Mouse (Mus musculus): ENCODE measurements around the gene Ethe1. TPM values are rescaled to one million over a fixed set of nuclear protein-coding genes. Genes with fewer than 3 reads are reported as not detected.

Ethe1 gene
- total RNA-seq (2021): 10 to 100 TPM; 34.8 to 37.5 TPM
- polyA plus RNA-seq (2012; rRNA removed): 32.1 and 33.8 TPM in 2 replicates
- long read RNA-seq, partial matches to known transcripts: 57 of 59 reads
- long read RNA-seq, other reads (novel, unspliced or antisense): 2 of 59 reads

DNA sequence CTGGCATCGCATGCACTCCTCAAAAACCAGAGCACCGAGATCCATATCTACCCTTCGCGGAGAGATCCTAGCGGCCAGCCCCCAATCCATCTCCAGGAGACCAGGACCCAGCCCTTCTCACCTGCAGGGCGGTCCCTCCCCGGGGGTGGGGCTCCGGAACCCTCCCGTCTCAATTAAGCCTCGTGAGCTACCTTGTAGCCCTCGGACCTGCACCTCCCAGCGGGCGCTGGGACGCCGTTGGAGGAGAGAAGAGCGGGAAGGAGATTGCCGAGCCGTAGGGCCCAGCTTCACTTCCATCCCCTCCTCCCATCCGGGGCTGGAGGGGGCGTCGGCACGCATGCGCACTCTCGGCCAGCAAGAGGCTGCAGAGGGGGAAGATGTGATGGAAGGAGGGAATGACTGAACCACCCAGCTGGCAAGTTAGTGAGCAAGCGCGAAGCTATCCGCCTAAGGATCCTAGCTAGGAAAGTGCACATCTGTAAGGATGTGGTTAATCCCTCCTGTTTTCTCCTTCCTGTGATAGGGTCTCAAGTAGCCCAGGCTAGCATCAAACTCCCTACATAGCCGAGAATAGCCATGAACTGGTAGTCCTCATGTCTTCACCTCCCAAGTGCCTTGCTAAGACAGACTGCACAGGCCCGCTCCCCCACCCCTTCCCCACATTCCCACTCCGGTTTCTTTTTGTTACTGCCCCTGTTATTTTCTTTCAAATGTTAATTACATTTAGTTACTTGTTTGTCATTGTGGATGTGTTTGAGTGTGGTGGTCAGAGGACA lies at the start of gene Ethe1, which contains the start of gene Zfp575:
Gene Ethe1, plus strand, starts transcription at position 214 of the 776 bp plus-strand sequence.
Gene Zfp575, minus strand, starts transcription at position 312 of the 776 bp plus-strand sequence.
- DNase-seq: no peak

DNA sequence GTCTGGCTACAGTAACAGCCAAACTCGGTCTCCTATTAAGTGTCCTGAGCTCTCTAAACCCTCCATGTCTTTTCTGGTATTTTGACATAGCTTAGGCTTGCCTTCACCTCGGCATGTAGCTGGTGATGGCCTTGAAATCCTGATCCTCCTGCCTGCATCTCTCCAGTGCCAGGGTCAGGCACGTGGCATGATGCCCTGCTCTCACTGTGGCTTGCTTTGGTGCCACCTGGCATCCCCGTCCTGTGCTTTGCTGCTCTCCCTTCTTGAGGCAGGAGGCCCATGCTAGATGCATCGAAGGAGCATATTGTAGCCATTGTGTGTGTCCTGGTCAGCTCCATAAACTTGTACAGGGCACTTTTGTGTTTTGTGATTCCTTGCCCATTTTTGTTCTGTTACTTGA lies 49.8 kb upstream of the Ethe1 start:
- peak; percentile 24 for DNase-seq

DNA sequence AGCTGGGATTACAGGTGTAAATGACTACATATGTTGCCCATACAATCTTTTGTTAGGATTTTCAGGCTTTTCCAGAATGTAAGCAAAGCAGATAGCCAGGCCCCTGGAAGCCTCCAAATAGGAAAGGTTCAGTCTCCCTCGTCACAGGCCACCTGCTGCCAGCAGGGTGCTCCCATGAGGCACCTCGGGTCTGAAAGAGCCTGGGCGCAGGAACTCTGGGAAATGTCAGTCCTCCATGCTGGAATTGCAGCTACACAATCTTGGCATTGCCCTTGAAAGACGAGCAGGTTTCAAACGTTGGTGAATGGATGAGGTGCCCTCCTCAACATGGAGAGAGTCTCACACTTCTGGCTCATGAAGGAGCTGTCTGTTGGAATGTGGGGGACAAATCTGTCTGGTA lies 49.2 kb upstream of the Ethe1 start:
- peak; percentile 41 for DNase-seq

DNA sequence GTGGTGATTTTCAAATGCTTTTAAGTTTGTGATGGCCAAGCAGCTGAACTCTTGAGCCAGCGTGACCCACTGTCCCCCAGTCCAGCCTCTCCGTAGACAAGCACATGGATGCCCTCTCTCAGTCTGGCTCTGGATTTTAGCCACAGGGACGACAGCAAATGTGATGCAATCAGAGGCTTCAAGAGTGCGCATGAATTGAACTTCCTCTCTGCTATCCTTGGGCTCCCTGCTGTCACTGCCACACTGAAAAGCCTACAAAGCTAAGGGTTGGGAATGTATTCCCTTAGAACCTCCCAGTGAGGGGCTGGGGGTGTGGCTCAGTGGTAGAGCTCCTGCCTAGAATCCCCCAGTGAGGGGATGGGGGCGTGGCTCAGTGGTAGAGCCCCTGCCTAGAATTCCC lies 48.6 kb upstream of the Ethe1 start:
- DNase-seq: no peak

DNA sequence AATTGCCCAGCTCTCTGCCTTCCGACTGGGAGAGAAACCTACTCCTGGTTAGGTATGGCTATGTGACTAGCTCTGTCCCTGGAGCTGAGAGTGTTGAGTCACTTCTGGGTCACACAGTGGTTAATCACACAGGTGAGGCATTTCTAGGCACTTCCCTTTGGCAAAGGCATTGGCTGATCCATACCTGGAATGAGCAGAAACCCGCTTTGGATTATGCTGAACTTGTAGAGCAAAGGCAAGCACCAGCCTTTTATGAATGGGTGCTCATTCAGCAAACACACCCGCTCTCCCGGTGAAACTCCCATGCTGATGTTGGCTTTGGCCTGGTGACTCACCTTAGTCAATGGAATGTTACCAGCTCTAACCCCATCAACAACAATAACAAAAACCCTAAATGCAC lies 47.7 kb upstream of the Ethe1 start:
- no peak for DNase-seq

DNA sequence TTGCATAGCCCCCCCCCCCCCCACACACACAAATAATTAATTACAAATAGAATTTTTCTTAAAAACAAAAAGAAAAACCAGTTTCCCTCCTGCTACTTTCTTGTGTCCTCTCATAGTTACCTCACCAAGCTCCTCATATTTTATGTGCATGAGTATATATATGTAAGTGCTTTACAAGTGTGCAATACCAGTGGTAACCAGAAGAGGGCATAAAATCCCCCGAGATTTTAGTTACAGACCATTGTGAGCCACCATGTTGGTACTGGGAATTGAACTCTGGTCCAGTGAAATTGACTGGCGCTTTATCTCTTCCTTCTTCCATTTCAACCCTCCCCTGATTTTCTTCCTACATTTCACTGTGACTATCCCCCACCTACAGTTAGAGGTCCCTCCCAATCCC lies 42.8 kb upstream of the Ethe1 start:
- DNase-seq: no peak

DNA sequence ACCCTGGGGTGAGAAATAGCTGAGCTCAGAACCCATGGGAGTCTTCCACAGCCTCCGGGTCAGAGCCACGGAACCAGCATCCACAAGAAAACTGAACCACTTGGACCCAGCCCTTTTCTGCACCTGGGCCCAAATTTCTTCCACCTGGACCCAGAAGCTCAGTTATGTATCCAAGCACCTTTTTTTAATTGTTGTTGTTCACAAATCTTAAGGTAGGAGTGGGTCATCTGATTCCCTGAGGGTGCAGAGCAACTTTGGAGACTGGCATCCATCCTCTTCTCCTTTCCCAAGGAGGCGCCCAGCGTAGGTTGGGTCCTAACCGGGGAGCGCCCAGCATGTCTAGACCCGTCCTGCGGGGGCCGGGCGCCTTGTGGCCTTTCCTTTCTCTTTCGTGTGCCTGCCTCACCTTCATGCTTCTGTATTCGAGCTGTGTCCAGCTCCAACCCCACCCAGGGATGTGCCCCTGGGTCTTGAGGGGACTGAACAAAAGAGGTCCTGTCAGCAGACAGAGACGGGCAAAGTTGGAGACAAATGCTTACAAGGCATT lies 41.2 kb upstream of the Ethe1 start, which contains the start of the genes Pinlyp and Xrcc1:
Gene Pinlyp, minus strand, starts transcription at position 51 of the 547 bp plus-strand sequence.
Gene Xrcc1, plus strand, starts transcription at position 222 of the 547 bp plus-strand sequence.
- DNase-seq: no peak

DNA sequence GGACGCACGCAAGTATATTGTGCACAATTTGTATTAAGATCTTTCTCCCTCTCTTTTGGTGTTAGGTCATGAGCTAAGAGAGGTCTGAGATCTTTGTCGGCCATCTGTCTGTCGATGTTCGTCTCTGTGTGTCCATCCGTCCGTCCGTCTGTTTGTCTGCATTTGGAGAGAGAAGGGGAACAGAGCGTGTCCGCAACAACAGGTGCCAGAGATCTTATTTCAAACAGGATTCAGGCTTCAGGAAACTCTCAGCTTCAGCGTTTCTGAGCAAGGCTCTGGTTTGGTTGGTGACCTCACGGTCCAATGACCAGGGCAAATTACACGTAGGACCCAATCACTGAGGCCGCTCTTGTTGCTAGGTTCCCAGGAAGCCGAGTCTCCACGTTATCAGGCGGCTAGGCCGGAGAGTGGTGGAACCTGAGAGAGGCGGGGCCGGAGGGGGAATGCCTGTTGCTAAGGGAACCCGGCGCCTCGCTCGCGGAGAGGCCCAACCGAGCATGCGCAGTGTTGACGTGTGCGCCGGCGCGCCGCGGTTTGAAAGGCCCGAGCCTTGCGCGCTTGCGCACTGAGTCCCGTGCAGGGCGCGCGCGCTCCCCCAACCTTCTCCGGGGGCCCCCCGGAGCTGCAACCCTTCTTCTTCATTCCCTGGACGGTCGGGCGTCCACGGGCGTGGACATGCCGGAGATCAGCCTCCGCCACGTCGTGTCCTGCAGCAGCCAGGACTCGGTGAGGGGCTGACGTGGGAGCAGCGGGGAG lies 40.5 kb upstream of the Ethe1 start:
- peak; percentile 100 for DNase-seq

DNA sequence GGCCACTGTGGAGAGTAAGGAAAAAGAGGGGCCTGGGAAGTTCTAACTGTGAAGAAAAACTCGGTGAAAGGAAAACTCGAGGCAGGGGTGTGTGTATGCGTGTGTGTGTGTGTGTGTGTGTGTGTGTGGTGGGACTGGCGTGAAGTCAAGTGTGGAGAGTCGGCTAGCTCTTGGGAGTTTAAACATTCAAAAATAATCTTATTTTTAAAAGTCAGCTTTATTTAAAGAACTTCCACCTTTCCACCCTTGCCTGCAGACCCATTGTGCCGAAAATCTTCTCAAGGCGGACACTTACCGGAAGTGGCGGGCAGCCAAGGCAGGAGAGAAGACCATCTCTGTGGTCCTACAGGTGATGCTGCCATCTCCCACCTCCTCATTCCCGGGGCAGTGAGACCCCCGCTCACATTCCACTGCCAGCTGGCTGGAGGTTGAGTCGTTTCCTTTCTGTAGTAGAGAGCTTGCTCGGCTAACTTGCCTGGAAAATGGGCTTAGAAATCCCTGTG lies 39.8 kb upstream of the Ethe1 start:
- no peak for DNase-seq

DNA sequence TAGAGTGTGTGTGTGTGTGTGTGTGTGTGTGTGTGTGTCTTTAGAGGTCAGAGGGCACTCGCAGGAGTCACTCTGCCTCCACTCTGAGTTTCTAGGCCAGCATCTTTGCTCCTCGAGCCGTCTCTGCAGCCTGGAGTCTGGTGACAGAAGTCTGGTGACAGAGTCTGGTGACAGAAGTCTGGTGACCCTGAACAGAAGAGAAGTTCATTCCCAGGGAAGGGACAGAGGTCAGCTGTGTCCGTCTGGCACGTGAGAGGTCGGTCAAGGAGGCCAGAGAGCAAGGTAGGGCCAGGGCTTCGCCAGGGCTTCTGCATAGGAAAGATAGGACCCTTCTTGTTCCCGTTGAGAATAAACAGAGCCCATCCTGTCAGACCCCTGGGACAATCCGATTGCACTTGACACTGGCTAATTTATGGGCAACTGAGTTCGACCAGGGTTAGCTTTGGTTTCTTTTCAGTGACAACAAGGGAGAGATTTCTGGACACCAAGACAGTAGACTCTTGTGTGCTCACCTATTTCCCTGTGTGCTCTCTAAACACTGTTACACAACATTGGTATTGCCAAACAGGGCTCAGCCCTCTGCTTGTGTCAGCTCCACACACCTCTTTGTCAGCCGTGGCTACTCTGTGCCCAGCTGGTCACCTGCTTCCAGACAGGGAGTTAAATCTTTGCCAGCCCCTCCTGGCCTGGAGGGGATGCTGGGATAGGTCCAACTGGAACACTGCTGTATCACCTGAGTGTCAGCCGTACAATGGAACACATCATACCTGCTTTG lies 35.2 kb upstream of the Ethe1 start:
- peak; percentile 25 for DNase-seq

DNA sequence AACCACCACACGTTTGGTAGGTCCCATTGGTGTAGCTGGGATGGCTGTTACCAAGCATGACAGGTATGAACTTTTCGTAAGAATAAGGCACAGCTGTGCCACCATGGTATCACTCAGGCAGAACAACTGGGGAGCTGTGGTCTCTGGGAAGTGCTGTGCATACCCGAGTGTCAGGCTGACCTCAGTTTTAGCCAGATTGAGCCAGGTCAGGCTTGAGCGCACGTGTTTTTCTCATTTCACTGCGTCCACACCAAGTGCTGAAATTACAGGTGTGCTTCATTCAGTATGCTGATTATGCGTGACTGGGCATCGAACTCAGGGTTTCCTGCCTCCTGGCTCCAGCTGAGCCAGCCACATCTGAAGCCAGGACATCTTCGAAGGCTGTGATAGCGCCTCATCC lies 31.6 kb upstream of the Ethe1 start:
- DNase-seq: no peak

DNA sequence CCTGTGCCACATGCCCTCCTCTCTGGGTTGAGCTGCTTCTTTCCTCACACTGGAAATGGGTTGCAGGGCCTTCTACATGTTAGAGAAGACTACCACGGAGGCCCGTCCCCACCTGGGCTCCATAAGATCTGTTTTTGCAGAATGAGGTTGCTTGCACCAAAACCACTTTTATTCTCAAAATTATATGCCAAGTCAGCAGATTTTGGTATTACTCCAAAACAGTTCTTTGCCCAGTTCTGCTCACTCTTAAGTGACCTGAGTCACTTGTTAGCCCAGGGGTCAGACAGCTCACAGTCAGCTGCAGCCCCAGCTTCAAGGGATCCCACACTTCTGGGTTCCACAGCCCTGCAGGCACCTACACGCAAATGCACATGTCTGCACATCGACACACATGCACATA lies 25.9 kb upstream of the Ethe1 start:
- DNase-seq: no peak

DNA sequence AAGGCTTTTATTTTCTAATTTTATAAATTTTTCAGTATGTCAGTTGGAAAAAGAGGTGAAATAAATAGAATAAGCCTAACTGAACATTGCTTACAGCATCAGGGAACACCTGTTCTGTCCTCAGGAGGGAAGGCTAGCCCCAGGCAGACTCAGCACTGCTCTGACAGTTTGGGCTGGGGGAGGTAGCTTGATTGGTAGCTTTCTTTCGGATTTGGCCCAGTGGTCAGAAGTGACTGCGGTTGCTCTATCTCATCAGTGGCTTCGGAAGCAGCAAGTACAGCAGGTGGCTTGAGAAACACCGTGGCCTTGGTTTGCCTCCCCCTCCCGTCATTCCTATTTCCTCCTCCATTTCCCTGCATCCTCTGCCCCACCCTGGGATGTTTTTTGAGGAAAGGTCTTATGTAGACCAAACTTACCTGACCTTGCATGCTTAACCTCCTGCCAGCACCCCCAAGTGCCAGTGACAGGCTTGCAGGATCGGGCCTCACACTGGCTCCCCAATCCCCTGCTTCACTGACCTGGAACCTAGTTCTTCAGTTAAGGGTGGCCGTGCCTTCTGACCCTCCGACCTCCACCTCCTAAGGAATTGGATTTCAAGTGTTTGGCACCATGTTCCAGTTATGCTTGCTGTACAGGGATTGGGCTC lies 24.0 kb upstream of the Ethe1 start:
- DNase-seq: no peak

DNA sequence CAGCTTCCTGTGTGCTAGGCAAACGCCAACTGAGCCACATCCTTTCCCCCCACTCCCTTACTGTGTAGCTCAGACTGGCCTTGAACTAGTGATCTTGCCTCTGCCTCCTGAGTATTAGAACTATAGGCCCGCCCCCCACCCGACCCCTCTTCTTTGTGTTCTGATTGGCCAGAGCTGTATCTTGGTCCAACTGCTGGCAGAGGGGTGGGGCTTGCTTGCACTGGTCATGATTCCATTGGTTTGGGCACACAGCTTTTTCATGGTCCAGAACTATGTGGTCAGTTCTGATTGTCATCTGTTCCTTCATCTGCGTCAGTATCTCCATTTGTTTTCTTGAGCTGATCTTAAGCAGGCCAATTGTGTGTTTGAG lies 23.5 kb upstream of the Ethe1 start:
- DNase-seq: no peak

DNA sequence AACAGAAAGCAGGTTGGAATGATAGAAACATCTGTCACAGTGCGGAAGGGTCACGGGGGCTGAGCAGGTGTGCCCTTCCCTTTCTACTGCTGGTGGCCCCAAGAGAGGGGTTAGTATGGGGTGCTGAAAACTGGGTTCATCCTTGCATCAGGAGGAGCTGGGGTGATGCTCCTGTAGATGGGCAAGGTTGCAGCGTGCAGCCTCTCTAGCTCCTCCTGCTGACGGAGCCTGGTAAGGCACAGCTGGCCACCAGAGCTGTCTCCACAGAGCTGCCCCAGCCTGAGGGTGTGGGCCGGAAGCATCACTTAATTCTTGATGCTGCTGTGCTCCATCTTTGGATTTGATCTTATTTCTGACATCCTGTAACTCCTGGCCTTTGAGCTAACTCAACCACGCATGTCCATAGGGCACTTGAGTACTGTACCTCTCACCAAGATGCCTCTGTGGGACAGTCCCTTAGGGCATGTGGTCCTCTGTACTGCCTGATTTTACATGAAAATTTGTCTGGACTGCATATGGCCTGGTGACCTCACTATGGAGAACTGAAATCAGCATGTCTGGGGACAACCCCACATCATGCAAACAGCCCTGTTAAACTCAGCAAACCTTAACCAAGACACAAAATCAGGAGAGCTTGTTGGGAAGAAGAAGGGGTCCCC lies 22.6 kb upstream of the Ethe1 start:
- DNase-seq: peak; percentile 66

DNA sequence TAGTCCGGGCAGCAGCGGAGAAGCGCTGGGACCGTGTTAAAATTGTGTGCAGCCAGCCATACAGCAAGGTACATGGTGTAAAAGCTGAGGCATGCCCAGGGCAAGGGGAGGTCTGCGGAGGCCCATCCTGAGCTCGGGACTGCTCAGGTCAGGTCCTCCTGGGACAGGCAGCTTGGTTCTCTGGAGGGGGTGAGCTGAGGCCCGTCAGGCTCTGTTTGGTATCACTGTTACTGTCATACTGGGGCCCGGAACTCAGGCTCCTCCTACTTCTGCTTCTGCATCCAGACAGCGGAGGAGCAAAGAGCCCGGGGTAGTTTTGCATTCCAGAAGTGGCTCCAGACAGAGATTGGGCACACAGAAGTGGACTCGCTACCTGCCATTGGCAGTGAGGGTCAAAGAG lies 21.7 kb upstream of the Ethe1 start:
- DNase-seq: no peak

DNA sequence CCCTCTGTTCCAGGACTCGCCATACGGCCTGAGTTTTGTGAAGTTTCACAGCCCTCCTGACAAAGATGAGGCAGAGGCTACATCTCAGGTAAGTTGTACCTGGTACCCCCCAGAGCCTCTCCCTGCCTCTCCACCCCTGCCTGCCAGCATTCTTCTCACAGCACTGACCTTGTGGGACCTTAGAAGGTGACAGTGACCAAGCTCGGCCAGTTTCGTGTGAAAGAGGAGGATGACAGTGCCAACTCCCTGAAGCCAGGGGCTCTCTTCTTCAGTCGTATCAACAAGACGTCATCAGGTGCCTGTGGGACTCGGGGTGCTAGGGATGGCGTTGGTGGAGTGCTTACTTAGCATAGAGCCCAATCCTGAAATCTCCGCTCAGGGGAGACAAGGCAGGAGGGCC lies 21.1 kb upstream of the Ethe1 start:
- no peak for DNase-seq

DNA sequence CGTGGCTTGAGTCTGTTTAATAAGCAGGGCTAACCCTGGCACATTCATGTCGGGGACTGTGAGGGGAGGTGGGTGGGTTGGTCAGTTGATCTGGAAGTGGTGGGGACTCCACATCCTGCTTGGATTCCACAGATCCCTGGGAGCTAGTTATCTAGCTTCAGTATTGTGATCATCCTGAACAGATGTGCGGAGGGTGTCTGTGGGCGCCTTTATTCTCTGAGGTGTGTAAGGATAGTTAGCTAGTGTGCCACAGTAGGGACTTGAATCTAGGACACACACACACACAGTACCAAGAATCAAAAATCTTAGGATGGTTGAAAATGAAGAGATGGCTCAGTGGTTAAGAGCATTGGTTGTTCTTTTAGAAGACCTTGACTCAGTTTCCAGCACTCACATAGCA lies 18.8 kb upstream of the Ethe1 start:
- no peak for DNase-seq

DNA sequence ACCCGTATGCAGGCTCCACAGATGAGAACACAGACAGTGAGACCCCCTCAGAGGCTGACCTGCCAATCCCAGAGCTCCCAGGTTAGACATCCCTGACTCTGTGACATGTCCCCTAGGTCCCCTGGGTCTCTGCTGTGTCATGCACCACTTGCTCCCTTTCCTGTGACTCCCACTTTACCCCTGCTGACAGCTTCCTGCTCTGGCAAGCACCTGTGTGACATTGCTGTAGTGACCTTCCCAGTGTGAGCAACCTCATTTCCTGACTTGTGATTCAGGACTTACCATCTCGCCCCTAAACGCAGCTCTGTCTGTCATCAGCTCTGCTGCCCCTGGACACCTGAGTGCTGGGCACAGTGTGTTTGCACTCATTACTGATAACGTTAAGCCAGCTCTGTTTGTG lies 16.3 kb upstream of the Ethe1 start:
- no peak for DNase-seq

DNA sequence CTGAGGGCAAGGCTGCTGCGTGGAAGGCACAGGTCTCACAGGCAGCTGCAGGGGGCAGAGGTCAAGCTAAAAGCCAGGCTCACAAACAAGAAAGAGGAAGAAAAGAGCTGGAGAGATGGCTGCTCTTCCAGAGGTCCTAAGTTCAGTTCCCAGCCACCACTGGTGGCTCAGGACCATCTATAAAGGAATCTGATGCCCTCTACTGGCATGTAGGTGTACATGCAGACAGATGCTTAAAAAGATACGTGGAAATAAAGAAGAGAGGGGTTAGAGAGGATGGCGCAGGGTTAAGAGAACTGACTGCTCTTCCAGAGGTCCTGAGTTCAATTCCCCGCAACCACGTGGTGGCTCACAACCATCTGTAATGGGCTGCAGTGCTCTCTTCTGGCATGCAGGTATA lies 14.9 kb upstream of the Ethe1 start:
- no peak for DNase-seq
